Mouse (Mus musculus): ENCODE data around the gene Zfp990. TPM values are rescaled to one million over a fixed set of nuclear protein-coding genes. Genes with fewer than 3 reads are reported as not detected.
"Not testable (repeated sequence)": the region's sequence is repeated elsewhere in the genome, so short reads cannot be mapped to it uniquely, and the experiment has no call there.

Zfp990 gene
- 0.05 TPM in 1 of 2 replicates, not detected in the other for polyA plus RNA-seq (2015; fragmentation: Nextera tagmentation; extraction: Ambion mirVana)

DNA sequence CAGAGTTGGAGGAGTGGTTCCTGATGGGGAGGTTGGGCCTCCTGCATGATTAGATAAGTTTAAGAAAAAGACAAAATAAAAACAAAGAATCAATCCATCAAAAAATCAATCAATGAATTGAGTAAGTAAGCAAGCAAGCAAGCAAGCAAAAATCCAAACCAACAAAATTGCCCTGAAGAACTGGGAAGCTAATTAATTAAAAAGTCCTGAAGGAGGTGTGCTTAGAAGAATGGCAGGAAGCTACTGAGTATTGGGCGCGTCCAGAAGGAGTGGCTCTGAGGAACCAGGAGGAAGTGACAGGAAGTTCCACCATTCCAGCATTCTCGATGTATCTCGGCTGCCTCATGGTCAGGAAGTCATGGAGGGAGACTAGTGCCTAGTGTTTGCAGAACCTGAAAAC is at the start of gene Zfp990:
TSS of gene Zfp990 (plus strand) at position 301 of the 400 bp plus-strand sequence.
- H3K27me3 ChIP-seq; H3K36me3 ChIP-seq; H3K9me3 ChIP-seq; H3K4me2 ChIP-seq; ATAC-seq (ENCODE audit: low FRiP score, low read depth); H3K27ac ChIP-seq (replicated peaks); H3K4me1 ChIP-seq (replicated peaks); H3K9ac ChIP-seq; H3K4me3 ChIP-seq: not testable (repeated sequence)
- WGBS = 91% methylated on average over 4 of the region's 4 CpGs

DNA sequence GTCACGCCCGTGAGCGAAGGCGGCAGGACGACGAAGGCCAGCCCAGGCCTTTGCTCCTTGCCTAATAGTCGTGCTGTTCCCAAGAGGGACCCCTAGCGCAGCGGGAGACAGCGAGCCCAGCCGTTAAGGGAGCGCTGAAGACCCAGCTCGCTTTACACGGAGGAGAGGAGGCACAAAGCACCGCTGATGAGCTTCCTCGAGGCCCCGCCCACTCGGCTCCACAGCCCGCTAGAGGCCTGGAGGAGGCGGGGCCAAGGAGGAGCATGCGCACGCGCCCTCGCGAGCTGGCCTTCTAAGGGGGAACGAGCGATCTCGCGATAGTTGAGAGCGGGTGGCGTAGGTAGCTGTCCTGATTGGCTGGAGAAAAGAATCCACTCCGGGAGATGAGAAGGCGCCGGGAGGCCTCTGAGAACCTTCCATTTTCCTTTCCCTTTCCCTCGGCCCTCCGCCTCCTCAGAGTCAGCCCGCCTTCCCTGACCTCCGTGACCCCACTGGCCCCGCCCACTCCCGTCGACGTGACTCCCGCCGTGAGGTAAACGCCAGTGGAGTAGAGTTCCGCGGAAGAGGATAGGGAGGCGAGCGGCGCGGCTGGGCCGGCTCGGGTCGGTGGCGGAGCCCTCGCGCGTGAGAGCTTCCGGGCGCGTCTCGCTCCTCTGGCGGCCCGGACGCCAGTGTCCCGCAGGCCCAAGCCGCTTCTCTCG is 46.9 kb upstream of the Zfp990 start:
- WGBS = 13% methylated on average over 68 of the region's 68 CpGs
- not testable (repeated sequence) for H3K36me3 ChIP-seq; H3K27me3 ChIP-seq; H3K9me3 ChIP-seq; H3K9ac ChIP-seq; H3K27ac ChIP-seq (replicated peaks); H3K4me1 ChIP-seq (replicated peaks)
- ATAC-seq (ENCODE audit: low FRiP score, low read depth) = 0 out of 2 replicates have a peak, but pooled peaks have one; percentile 65
- Histone ChIP-seq H3K4me3 (peak overlapping the region; percentile 42), H3K4me2 (peak overlapping the region; percentile 57)

DNA sequence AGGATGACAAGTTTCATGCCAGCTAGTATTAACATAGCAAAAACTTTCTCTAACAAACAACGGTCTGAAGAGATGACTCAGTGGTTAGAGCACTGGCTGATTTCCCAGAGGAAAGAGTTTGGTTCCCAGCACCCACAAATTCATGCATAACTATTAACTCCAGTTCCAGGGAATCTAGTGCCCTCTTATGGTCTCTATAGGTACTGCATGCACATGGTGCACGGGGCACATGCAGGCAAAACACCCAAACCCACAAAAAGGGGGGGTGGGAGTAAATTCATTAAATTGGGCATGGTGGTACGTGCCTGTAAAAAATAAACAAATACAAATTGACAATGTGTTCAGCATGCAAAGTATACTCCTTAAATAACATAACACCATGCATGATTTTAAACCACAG is 32.4 kb upstream of the Zfp990 start:
- H3K27me3 ChIP-seq = no peaks in the 10 kb centered on the region
- ATAC-seq (ENCODE audit: low FRiP score, low read depth) = no peak
- H3K4me2 ChIP-seq = no peak overlapping the region
- WGBS = 84% methylated on average over 3 of the region's 3 CpGs
- no peak overlapping the region for H3K4me3 ChIP-seq
- peaks cover 11% of the 10 kb centered on the region for H3K9me3 ChIP-seq
- H3K9ac ChIP-seq = no peak overlapping the region
- H3K4me1 ChIP-seq (replicated peaks) = no peaks in the 10 kb centered on the region
- H3K27ac ChIP-seq (replicated peaks) = no peak overlapping the region
- H3K36me3 ChIP-seq = no peaks in the 10 kb centered on the region

DNA sequence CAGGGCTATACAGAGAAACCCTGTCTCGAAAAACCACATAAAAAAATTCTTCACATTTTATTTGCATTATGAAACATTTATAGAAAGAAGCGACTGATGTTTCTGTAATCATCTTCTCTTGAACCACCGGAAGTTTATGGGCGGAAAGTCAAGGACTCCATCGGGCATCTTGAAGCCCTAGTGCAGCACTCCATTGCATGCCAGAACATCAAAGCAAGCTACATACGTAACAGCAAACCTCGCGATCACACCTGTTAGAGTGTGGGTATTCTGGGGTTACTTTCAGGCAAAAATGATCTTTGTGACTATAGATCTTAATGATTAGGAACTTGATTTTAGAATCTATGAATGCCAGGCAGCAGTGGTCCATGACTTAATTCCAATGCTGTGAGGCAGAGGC is 29.9 kb upstream of the Zfp990 start:
- not testable (repeated sequence) for H3K27ac ChIP-seq (replicated peaks); H3K36me3 ChIP-seq; H3K4me2 ChIP-seq; H3K27me3 ChIP-seq; H3K4me3 ChIP-seq; H3K9ac ChIP-seq; H3K4me1 ChIP-seq (replicated peaks); ATAC-seq (ENCODE audit: low FRiP score, low read depth)
- WGBS = 91% methylated on average over 8 of the region's 8 CpGs
- peaks cover 11% of the 10 kb centered on the region for H3K9me3 ChIP-seq

DNA sequence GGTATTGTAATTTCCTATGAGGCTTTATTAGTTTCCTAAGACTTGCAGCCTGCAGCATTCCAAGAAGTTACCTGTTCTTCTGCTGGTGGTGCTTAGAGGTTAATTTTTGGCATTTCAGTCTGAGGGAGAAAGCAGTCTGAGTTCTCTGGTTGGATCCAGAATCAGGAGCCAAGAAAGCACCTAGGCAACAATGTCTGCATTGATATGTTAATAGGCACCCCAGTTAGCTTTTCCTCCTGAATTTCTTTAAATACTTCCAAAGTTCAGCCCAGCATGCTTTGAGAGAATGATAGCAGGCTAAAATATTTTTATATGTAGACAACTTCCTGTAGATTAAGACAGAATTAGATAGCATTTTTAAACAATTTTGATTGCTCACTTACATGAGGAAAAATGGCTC is 21.2 kb upstream of the Zfp990 start:
- Histone ChIP-seq H3K36me3 (no peaks in the 10 kb centered on the region), H3K9me3 (no peaks in the 10 kb centered on the region), H3K4me2 (no peak overlapping the region), H3K4me1 (replicated peaks) (no peaks in the 10 kb centered on the region), H3K27ac (replicated peaks) (no peak overlapping the region), H3K9ac (no peak overlapping the region), H3K27me3 (no peaks in the 10 kb centered on the region), H3K4me3 (no peak overlapping the region)
- ATAC-seq (ENCODE audit: low FRiP score, low read depth) = no peak

DNA sequence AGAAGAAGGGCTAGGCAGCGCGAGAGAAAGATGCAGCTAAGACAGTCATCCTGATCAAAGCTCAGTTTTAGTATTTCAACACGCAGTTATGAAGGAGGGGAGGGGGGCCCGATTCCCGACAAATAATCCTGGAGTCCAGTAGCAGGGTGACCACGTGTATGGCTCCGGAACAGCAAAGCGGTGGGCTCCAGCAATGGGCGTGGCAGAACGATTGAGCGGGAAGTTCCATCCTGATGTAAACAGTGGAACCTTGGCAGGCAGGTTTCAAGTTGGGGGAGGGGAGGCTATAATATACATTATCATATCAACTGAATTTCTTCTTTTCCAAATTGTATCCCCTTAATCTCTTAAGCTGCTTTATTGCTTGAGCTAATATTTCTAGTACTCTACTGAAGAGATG is 18.4 kb upstream of the Zfp990 start:
- WGBS = 86% methylated on average over 11 of the region's 11 CpGs
- no peaks in the 10 kb centered on the region for H3K27me3 ChIP-seq
- no peak overlapping the region for H3K27ac ChIP-seq (replicated peaks)
- no peak overlapping the region for H3K9ac ChIP-seq
- no peaks in the 10 kb centered on the region for H3K9me3 ChIP-seq
- ATAC-seq (ENCODE audit: low FRiP score, low read depth) = no peak
- no peaks in the 10 kb centered on the region for H3K36me3 ChIP-seq
- no peak overlapping the region for H3K4me2 ChIP-seq
- no peaks in the 10 kb centered on the region for H3K4me1 ChIP-seq (replicated peaks)
- H3K4me3 ChIP-seq = no peak overlapping the region

DNA sequence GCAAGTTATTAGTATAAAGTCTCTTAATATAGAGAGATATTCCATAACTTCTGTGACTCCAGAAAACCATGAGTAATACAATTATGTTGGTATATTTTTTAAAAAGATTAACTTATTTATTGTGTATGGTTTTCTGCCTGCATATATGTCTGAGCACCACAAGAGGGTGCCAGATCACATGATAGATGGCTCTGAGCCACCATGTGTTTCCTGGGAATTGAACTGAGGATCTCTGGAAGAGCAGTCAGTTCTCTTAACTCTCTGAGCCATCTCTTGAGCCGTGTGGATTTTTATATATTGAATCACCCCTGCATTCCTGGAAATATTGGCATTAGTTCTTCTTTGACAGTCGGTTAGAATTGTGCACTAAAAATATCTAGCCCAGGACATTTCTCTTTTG is 17.2 kb upstream of the Zfp990 start:
- H3K4me1 ChIP-seq (replicated peaks); ATAC-seq (ENCODE audit: low FRiP score, low read depth); H3K4me3 ChIP-seq; H3K9me3 ChIP-seq; H3K27ac ChIP-seq (replicated peaks); H3K27me3 ChIP-seq; H3K9ac ChIP-seq; H3K4me2 ChIP-seq; H3K36me3 ChIP-seq: not testable (repeated sequence)
- 70% methylated on average over 2 of the region's 2 CpGs for WGBS

DNA sequence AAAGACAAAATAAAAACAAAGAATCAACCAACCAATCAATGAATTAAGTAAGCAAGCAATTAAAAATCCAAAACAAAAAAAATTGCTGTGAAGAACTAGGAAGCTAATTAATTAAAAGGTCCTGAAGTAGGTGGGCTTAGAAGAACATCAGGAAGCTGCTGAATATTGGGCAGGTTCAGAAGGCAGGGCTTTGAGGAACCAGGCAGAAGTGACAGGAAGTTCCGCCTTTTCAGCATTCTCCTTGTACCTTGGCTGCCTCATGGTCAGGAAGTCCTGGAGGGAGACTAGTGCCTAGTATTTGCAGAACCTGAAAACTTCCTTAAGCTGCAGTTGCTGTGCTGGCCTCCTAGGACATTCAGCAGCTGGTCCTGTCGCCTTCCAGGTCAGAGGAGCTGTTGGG is 4.1 kb downstream of the Zfp990 start:
- not testable (repeated sequence) for H3K4me2 ChIP-seq; H3K9ac ChIP-seq; H3K4me1 ChIP-seq (replicated peaks); H3K36me3 ChIP-seq; H3K4me3 ChIP-seq; H3K27me3 ChIP-seq; H3K27ac ChIP-seq (replicated peaks); H3K9me3 ChIP-seq; ATAC-seq (ENCODE audit: low FRiP score, low read depth)
- WGBS = 40% methylated on average over 2 of the region's 2 CpGs

DNA sequence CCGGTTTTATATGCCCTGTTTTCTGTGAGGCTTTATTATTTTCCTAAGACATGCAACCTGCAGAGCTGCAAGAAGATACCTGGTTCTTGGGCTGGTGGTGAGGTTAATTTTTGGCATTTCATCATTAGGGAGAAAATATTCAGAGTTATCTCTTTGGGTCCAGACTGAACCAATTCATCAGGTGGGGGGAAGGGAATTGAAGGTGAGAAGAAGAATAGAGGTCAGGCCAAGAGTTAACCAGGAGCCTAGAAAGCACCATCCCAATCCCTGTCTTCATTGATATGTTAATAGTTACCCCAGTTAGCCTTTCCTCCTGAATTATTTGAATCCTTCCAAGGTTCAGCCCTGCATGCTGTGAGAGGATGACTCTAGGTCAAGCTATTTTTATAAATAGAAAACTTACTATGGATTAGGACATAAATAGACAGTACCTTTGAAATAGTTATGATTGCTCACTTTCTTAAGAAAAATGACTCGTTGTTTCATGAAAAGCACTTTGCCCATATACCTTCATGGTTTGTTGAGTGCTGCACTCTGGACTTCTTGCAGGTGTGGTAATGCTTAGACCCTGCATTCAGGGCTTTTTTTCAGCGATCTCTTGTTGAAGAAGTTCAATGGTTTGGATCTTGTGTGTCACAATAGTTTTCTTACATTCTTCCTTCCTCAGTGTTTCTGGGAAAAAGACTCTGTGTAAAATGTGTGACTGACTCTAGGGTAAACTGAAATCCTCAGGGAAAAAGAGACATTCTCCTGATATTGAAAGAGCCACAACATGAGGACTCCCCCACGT is 5.4 kb downstream of the Zfp990 start:
- WGBS = 83% methylated on average over 4 of the region's 4 CpGs
- H3K36me3 ChIP-seq; H3K4me3 ChIP-seq; ATAC-seq (ENCODE audit: low FRiP score, low read depth); H3K27me3 ChIP-seq; H3K4me1 ChIP-seq (replicated peaks); H3K4me2 ChIP-seq; H3K27ac ChIP-seq (replicated peaks); H3K9me3 ChIP-seq; H3K9ac ChIP-seq: not testable (repeated sequence)

DNA sequence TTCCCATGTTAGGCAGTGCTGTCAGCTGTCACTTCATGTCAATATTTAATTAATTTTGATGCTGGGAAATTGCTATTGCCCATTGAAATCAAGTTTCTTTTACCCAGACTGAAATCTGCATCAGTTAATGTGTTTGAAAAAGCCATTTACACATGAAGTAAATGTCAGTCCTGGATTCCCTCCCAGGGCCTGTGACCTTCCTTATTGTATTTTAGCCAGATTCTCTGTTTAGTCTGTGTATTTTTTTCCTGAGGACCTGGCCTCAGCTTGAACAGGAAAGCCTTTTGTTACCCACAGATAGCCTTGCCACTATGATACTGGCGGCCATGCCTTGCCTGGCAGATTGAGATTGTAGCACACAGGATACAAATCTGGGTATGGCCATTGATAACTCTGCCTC is 6.8 kb downstream of the Zfp990 start:
- not testable (repeated sequence) for H3K9me3 ChIP-seq; H3K4me2 ChIP-seq; H3K4me3 ChIP-seq; H3K9ac ChIP-seq; H3K27me3 ChIP-seq; H3K36me3 ChIP-seq; H3K4me1 ChIP-seq (replicated peaks); ATAC-seq (ENCODE audit: low FRiP score, low read depth); H3K27ac ChIP-seq (replicated peaks)
- WGBS = 100% methylated on average over 1 of the region's 1 CpGs

DNA sequence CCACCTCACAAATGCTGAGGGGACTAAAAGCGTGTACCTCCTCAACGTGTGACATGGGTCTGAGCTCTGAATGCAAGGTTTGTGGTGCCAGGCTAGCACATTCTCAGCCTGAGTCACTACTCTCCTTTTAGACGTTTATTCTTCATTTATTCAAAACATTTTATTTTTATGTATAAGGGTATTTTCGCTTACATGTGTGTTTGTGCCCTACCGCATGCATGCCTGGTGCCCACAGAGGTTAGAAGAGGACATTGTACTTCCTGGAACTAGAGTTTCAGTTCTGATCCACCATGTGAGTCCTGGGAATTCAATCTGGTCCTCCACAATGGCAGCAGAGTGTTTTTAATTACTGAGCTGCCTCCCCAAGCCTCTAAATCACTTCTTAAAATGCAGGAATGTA is 33.3 kb downstream of the Zfp990 start:
- not testable (repeated sequence) for H3K36me3 ChIP-seq; H3K4me3 ChIP-seq; H3K4me2 ChIP-seq; H3K9ac ChIP-seq; ATAC-seq (ENCODE audit: low FRiP score, low read depth); H3K4me1 ChIP-seq (replicated peaks); H3K27me3 ChIP-seq; H3K27ac ChIP-seq (replicated peaks)
- H3K9me3 ChIP-seq = peaks cover 24% of the 10 kb centered on the region
- WGBS = 79% methylated on average over 5 of the region's 5 CpGs

DNA sequence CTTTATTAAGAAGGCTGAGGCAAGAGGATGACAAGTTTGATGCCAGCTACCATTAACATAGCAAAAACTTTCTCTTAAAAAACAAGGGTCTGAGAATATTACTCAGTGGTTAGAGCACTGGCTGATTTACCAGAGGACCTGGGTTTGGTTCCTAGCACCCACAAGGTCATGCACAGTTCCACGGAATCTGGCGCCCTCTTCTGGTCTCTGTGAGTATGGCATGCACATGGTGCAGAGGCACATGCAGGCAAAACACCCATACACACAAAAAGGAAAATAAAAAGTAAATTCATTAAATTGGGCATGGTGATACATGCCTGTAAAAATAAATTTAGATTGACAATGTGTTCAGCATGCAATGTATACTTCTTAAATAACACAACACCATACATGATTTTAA is 34.5 kb downstream of the Zfp990 start:
- H3K4me2 ChIP-seq; H3K27ac ChIP-seq (replicated peaks); H3K9ac ChIP-seq; H3K27me3 ChIP-seq; H3K4me1 ChIP-seq (replicated peaks); H3K4me3 ChIP-seq; H3K36me3 ChIP-seq; ATAC-seq (ENCODE audit: low FRiP score, low read depth): not testable (repeated sequence)
- 19% methylated on average over 2 of the region's 2 CpGs for WGBS
- peaks cover 20% of the 10 kb centered on the region for H3K9me3 ChIP-seq

All from hindbrain, embryonic 15.5 days (tissue).